Mouse (Mus musculus) liver, embryonic 14.5 days (tissue): ENCODE measurements around the gene Prpf3. TPM values are rescaled to one million over a fixed set of nuclear protein-coding genes. Genes with fewer than 3 reads are reported as not detected.

Experiments used
- ATAC-seq: fragments of 200-750 bp; cut with Nextera tagmentation; 2 replicates; pipeline ENCODE4 v1.8.0; 2017; ENCODE audit warnings: moderate number of reproducible peaks, mild to moderate bottlenecking, moderate library complexity; ENCODE audit not compliant: insufficient read depth
- DNase-seq, 3 experiments: peaks; one replicate each; pipeline ENCODE4 v3.0.0-alpha.2; 2012 to 2013; ENCODE audit warnings: low read depth in 3 of 3, low spot score in 3 of 3
- H3K27ac ChIP-seq: fragments of 300-500 bp; sonication (generic); 2 replicates; pipeline ENCODE4 v1.5.1; 2014; ENCODE audit warnings: moderate library complexity, mild to moderate bottlenecking, control low read depth, inconsistent platforms
- H3K27me3 ChIP-seq: fragments of 300-500 bp; sonication (generic); 2 replicates; pipeline ENCODE4 v1.6.1; 2014; ENCODE audit warnings: mild to moderate bottlenecking, low read length, moderate library complexity; ENCODE audit not compliant: control insufficient read depth, insufficient read depth
- H3K36me3 ChIP-seq: fragments of 300-500 bp; sonication (generic); replicated peaks from 2 replicates; pipeline ENCODE4 v1.6.1; 2014; ENCODE audit warnings: low read depth; ENCODE audit not compliant: control insufficient read depth, insufficient read depth
- H3K4me1 ChIP-seq, 2 experiments: fragments of 200-500 bp in 1 of 2; fragments of 300-500 bp in 1 of 2; sonication (generic) in 1 of 2; replicated peaks; 2 replicates each; pipeline ENCODE4 v1.6.1; 2012 to 2014; ENCODE audit warnings: antibody characterized with exemption in 1 of 2, inconsistent platforms in 1 of 2, low read length in 1 of 2; ENCODE audit not compliant: control insufficient read depth in 2 of 2, insufficient read depth in 2 of 2
- H3K4me2 ChIP-seq: fragments of 300-500 bp; sonication (generic); 2 replicates; pipeline ENCODE4 v1.6.1; 2014; ENCODE audit warnings: low read depth, mild to moderate bottlenecking, control low read depth, moderate library complexity
- H3K4me3 ChIP-seq, 2 experiments: fragments of 200-500 bp in 1 of 2; fragments of 300-500 bp in 1 of 2; sonication (generic) in 1 of 2; 2 replicates each; pipeline ENCODE4 v1.5.1; 2012 to 2014; ENCODE audit warnings: low read depth in 2 of 2, low read length in 2 of 2, mild to moderate bottlenecking in 2 of 2, control low read depth in 1 of 2, inconsistent platforms in 1 of 2, moderate library complexity in 1 of 2; ENCODE audit not compliant: insufficient read depth in 1 of 2
- H3K9ac ChIP-seq: fragments of 300-500 bp; sonication (generic); replicated peaks from 2 replicates; pipeline ENCODE4 v1.6.1; 2014; ENCODE audit warnings: mild to moderate bottlenecking, control low read depth, moderate library complexity
- H3K9me3 ChIP-seq: fragments of 300-500 bp; sonication (generic); 2 replicates; pipeline ENCODE4 v1.6.1; 2016; ENCODE audit warnings: low read length, mixed read lengths; ENCODE audit not compliant: control insufficient read depth
- CTCF ChIP-seq: IDR thresholded peaks from 2 replicates; pipeline ENCODE4 v1.5.1; 2016; ENCODE audit warnings: antibody characterized with exemption, low read depth, control low read depth
- EP300 ChIP-seq: IDR thresholded peaks from 2 replicates; pipeline ENCODE4 v1.6.1; 2016; ENCODE audit warnings: antibody characterized with exemption, low read depth
- WGBS: fragments of 180-500 bp; shearing (Covaris S2); extraction: QIAGEN DNeasy Blood & Tissue Kit; methylation state at CpG from one replicate; pipeline ENCODE4 v1.1.7; 2014; ENCODE audit not compliant: insufficient replicate concordance; 5-methylcytosine and 5-hydroxymethylcytosine counted together
- polyA plus RNA-seq, 2 experiments: library from polyadenylated mRNA; depleted of rRNA in 1 of 2; stranded (reverse) in 1 of 2; unstranded in 1 of 2; fragments of >200 nt; fragmentation: Nextera tagmentation in 1 of 2; extraction: Ambion mirVana in 1 of 2; gene quantifications; 2 replicates each; pipeline versions ENCODE4 v1.2.1 to v1.2.3; 2012 to 2014

Gene Prpf3
- polyA plus RNA-seq, 2 experiments, result 18.9 to 27.2 TPM

- 88% methylated on average over 20 of the region's 20 CpGs for WGBS
- H3K4me2 ChIP-seq, result no peak overlapping the region
- no peaks in the 10 kb centered on the region for H3K27me3 ChIP-seq
- H3K4me1 ChIP-seq, result peaks cover 0 to 3% of the 10 kb centered on the region in 2 experiments; a peak in 2 of 4 replicates
- no peaks in the 10 kb centered on the region for H3K9me3 ChIP-seq
- H3K27ac ChIP-seq, result no peak overlapping the region
- H3K36me3 ChIP-seq, result peaks cover 6% of the 10 kb centered on the region
- H3K4me3 ChIP-seq, result no peak overlapping the region
- no peak overlapping the region for H3K9ac ChIP-seq
- DNase-seq (no peak), ATAC-seq (no peak)
- no peak for TF ChIP-seq EP300
- no peak for TF ChIP-seq CTCF
Measured at GRCm38 (mm10) chr3:95865571-95865970, 9.9 kb upstream of the Prpf3 start.

- Histone ChIP-seq H3K4me2 (no peak overlapping the region), H3K9me3 (no peaks in the 10 kb centered on the region), H3K27ac (no peak overlapping the region), H3K27me3 (no peaks in the 10 kb centered on the region), H3K4me3 (no peak overlapping the region), H3K36me3 (peaks cover 6% of the 10 kb centered on the region), H3K4me1 (no peaks in the 10 kb centered on the region), H3K9ac (no peak overlapping the region)
- TF ChIP-seq EP300 (no peak), CTCF (no peak)
- no peak for ATAC-seq
- 84% methylated on average over 5 of the region's 5 CpGs for WGBS
- DNase-seq, result no peak
Measured at GRCm38 (mm10) chr3:95865050-95865449, 9.4 kb upstream of the Prpf3 start.

DNA sequence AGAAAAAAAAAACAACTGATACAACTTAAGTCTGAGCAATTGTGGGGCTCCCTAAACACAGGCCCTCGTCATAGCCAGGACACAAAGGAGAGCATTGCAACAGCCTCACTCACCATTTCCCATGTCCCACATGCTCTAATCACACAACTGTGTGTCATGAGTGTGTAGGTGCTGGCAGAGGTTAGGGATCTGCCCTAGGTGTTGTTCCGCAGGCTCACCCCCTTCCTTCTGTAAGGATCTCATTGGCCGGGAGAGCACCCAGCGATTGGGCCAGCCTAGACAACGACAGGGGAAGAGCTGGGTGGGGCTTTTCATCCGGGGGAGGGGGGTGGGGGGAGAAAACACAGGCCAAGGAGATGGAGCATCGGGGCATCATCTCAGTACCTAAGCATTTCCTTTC, 7.9 kb upstream of the Prpf3 start:
- peaks cover 4% of the 10 kb centered on the region for H3K36me3 ChIP-seq
- no peak for DNase-seq
- 62% methylated on average over 7 of the region's 7 CpGs for WGBS

DNA sequence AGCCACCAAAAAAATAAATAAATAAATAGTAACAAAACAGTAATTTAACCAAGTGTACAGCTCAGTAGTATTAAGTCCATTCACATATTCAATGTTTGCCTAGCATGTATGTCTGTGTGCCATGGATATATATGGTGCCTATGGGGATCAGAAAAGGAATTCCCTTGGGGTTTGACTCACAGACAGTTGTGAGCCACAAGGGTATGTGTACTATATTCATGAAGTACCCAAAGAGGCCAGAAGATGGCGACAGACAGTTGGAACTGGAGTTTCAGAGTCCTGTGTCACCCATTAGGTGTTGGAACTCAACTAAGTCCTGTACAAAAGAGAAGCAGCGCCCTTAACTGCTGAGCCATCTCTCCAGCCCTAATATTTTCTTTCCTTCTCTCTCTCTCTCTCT, 6.1 kb upstream of the Prpf3 start:
- Histone ChIP-seq H3K27ac (no peak overlapping the region), H3K36me3 (no peaks in the 10 kb centered on the region; the same call in none of the 2 replicates), H3K9me3 (no peaks in the 10 kb centered on the region), H3K27me3 (no peaks in the 10 kb centered on the region), H3K4me2 (no peak overlapping the region), H3K9ac (no peak overlapping the region), H3K4me1 (no peaks in the 10 kb centered on the region), H3K4me3 (no peak overlapping the region)
- TF ChIP-seq CTCF (peak; percentile 83), EP300 (no peak)
- ATAC-seq (peak; percentile 79), DNase-seq (peak; percentile 68 to 79 (median 78))
- WGBS, result 33% methylated on average over 2 of the region's 2 CpGs

More for the DNA sequence above, 7.9 kb upstream of the Prpf3 start:
- Histone ChIP-seq H3K4me1 (no peaks in the 10 kb centered on the region), H3K4me3 (no peak overlapping the region), H3K27ac (no peak overlapping the region), H3K9ac (no peak overlapping the region), H3K4me2 (no peak overlapping the region), H3K9me3 (no peaks in the 10 kb centered on the region), H3K27me3 (no peaks in the 10 kb centered on the region)
- TF ChIP-seq CTCF (no peak), EP300 (no peak)
- ATAC-seq, result no peak

DNA sequence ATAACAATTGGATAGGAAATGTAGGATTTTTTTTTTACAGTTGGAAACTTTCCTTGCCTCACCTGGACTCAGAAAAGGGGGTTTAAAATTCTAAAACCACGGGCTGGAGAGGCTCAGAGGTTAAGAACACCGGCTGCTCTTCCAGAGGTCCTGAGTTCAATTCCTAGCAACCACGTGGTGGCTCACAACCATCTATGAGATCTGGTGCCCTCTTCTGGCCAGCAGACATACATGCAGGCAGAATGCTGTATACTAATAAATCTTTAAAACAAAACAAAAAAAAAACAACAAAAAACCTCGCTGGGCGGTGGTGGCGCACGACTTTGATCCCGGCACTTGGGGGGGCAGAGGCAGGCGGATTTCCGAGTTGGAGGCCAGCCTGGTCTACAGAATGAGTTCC, 5.5 kb upstream of the Prpf3 start:
- H3K27me3 ChIP-seq, result no peaks in the 10 kb centered on the region
- H3K4me2 ChIP-seq, result no peak overlapping the region
- no peak overlapping the region for H3K9ac ChIP-seq
- no peaks in the 10 kb centered on the region; the same call in none of the 2 replicates for H3K36me3 ChIP-seq
- WGBS, result 54% methylated on average over 10 of the region's 10 CpGs
- no peaks in the 10 kb centered on the region for H3K9me3 ChIP-seq
- H3K27ac ChIP-seq, result no peak overlapping the region
- no peak overlapping the region for H3K4me3 ChIP-seq
- no peak for DNase-seq
- TF ChIP-seq CTCF (peak; percentile 77), EP300 (no peak)
- no peak for ATAC-seq
- peaks cover 0 to under 1% of the 10 kb centered on the region in 2 experiments; a peak in 3 of 4 replicates for H3K4me1 ChIP-seq
